Mouse (Mus musculus) bone marrow macrophage, adult 2 months (primary cell): ENCODE measurements around the gene Mertk. TPM values are rescaled to one million over a fixed set of nuclear protein-coding genes. Genes with fewer than 3 reads are reported as not detected.

ENCODE experiments used
- H3K27ac ChIP-seq: 2 replicates; pipeline ENCODE4 v1.5.1; 2012; ENCODE audit warnings: low read depth, low read length; ENCODE audit not compliant: insufficient read depth
- H3K4me1 ChIP-seq: 2 replicates; pipeline ENCODE4 v1.6.1; 2012; ENCODE audit warnings: low read length; ENCODE audit not compliant: control insufficient read depth, insufficient read depth
- H3K4me3 ChIP-seq: 2 replicates; pipeline ENCODE4 v1.5.1; 2012; ENCODE audit warnings: mild to moderate bottlenecking, low read length, moderate library complexity; ENCODE audit not compliant: insufficient read depth
- CTCF ChIP-seq: IDR thresholded peaks from 2 replicates; pipeline ENCODE4 v1.5.1; 2012; ENCODE audit warnings: low read depth, mild to moderate bottlenecking, low read length, moderate library complexity
- POLR2A ChIP-seq: IDR thresholded peaks from 2 replicates; pipeline ENCODE4 v1.6.1; 2012; ENCODE audit warnings: mild to moderate bottlenecking, low read depth, low read length, borderline replicate concordance
- polyA plus RNA-seq: library from polyadenylated mRNA; stranded (reverse); fragments of >200 nt; gene quantifications from 2 replicates; pipeline ENCODE4 v1.2.4, GENCODE M21; 2012; ENCODE audit not compliant: missing spikeins, insufficient read depth, insufficient read length

The Mertk gene
- polyA plus RNA-seq, 1 experiment = 52.5 TPM

DNA sequence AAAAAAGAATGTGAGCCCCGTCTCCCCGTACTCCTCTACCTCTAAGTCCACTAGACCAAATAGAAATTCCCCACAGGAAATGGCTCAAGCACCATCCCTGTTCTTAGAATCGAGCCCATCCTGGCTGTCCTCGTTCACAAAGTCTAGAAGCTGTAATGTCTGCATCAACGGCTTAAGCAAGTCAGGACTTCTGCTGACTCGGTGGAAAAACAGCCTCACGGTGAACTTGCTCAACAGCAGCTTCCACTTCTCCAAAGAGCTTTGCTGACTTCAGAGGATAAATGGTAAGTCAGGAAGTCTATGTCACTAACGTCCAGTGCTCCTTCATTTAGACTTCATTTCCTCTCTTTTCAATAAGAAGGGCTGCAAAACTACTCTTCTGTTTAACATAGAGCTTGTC lies 107.8 kb downstream of the Mertk start:
- TF ChIP-seq POLR2A (no peak), CTCF (no peak)
- Histone ChIP-seq H3K4me3 (no peak overlapping the region), H3K4me1 (peaks cover 37% of the 10 kb centered on the region), H3K27ac (peak overlapping the region; percentile 100)

DNA sequence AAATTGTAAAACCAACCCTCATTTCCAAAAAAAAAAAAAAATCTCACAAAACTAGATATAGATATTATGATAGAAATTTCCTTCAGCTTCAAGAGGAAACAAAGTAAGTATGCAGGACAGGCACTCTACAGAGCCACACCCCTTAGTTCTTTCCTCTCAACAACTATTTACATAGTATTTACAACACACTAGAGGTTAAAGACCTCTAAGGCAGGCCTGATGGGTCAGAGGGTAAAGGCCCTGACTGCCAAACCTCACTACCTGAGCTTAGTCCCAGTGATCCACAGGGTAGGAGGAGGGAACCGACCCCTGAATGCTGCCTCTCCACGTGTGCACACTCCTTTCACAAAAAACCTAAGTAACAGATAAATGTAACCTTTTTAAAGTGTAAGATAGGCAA lies 114.0 kb downstream of the Mertk start:
- Histone ChIP-seq H3K4me1 (peaks cover 10% of the 10 kb centered on the region), H3K27ac (no peak overlapping the region), H3K4me3 (no peak overlapping the region)
- no peak for TF ChIP-seq POLR2A
- no peak for TF ChIP-seq CTCF

DNA sequence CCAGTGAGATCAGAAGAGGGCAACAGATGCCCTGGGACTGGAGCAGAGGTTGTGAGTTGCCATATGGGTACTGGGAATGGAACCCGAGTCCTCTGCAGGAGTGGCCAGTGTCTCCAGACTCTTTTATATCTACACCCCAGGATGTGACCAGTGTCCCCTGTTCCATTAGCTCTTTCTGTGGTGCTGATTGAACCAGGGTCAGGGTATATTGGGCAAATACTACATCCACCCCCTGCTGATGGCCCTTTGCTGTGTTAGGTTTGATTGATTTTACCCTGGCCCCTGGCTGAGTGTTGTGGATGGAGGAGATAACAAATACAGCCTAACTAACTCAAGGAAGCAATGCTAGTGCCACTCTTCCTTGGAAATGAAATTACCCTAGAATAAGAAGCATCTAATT lies 117.6 kb downstream of the Mertk start:
- TF ChIP-seq CTCF (no peak), POLR2A (no peak)
- H3K27ac ChIP-seq = no peak overlapping the region
- peaks cover 11% of the 10 kb centered on the region for H3K4me1 ChIP-seq
- no peak overlapping the region for H3K4me3 ChIP-seq

DNA sequence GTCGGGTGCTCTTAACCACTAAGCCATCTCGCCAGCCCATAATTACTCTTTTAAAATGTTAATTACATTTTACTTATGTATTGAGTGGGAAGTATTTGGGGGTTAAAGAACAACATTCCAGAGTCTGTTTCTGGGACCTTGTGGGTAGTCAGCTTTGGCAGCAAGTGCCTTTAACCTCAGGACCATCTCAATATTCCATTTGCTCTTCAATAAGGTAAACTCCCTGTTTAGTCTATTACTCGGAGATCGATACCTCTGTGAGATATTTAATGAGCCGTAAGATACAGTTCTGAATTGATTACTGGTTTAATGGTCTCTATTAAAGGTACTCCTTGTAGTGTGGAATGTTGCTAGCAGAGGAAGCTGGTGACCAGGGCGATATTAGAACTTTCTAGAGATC lies 118.2 kb downstream of the Mertk start:
- Histone ChIP-seq H3K4me3 (no peak overlapping the region), H3K4me1 (peaks cover 17% of the 10 kb centered on the region), H3K27ac (peak overlapping the region; percentile 45; the same call in 1 of the 2 replicates)
- no peak for TF ChIP-seq CTCF

DNA sequence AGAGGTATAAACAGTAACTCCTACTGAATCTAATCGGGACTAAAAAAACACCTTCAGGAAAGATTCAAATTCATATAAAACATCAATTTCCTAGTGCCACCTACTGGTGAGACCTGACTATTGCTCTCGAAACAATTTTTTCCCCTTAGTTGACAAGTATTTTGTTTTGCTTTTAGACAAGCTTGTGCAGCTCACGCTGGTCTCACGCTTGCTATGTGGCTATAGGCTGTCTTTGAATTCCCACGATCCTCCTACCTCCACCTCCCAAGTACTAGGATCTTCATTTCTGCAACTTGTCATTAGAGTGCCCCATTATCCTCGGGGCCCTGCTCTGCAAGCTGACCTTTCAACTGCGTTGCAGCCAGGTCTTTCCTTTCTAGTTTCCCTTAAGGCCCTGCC lies 118.6 kb downstream of the Mertk start:
- no peak for TF ChIP-seq CTCF
- TF ChIP-seq POLR2A = 0 out of 2 replicates have a peak, but pooled peaks have one; percentile 52
- Histone ChIP-seq H3K4me1 (peaks cover 19% of the 10 kb centered on the region), H3K4me3 (peak overlapping the region; percentile 69), H3K27ac (peak overlapping the region; percentile 97)

DNA sequence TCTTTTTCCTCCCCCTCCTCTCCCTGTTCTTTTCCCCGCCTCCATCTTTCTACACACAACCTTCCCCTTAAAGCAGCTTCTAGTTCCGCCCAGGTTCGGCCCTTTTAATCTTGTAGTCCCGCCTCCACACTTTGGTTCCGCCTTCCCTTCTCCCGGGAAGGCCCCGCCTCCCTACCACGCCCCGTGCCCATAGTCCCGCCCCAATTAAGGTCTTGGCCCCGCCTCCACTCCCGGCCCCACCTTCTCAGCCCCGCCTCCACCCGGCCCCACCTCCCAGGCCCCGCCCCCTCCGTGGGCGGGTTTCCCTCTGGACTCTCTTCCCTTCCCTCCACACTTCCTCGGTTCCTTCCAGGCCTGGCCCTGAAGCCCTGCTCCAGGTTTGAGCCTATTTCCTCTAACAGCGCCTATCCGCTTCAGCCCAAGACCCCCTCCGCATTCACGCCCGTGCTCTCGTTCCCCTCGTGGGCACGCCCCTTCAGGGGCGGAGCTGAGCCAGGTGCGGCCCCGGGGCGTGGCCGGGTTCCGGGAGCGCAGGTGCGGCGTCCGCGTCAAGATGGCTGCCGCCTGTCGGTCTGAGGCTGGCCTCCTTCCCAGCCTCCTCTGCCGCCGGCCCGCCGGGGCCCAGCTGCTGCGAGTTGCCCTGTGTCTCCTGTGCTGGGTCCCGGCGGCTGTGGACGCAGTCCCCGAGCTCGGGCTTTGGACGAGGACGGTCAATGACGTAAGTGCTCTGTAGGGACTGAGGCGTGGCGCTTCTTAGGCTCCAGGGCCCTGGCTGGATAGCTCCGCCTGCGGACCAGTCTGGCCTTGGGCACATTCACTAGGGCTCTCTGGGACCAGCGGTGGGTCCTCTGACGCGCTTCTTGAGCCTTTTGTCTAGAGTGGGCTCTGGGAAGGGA lies 119.3 kb downstream of the Mertk start, which contains the start of gene Tmem87b:
Gene Tmem87b (plus strand): TSS at position 333 of the 896 bp plus-strand sequence.
- H3K27ac ChIP-seq = peak within 1 kb of the TSS; percentile 98
- H3K4me1 ChIP-seq = peaks cover 17% of the 10 kb centered on the region
- TF ChIP-seq CTCF (no peak), POLR2A (no peak; the same call in 1 of the 2 replicates)
- H3K4me3 ChIP-seq = peak within 1 kb of the TSS; percentile 91

DNA sequence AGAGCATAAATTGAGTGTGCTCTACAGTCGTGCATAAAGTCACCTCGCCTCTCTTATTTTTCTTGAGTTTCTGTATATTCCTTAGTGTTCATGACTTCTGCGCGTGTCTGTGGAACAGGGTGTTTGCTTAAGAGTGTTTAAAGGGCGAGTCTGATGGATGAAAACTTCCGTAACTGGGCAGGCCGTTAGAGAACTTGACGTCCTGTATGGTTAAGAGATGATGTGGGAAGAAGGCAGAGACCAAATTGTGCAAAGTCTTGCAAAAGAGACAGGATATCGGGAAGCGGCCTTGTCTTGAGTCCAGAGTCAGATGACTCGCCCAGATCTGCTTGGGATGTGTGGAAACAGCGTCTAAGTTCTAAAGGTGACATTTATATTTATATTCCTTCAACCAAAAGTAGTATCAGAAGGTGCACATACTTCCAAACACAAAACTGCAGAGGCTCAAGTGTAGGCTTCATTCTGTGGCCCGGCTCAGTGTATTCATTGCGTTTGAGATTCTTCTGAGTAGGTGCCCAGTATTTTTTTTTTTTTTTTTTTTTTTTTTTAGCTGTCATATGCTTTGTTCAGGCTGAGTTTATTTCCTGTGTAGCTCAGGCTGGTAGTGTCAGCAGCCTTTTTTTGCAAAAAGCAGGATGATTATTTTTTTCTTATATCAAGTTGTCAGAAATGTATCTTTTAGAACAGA lies 120.3 kb downstream of the Mertk start:
- peak overlapping the region; percentile 98 for H3K27ac ChIP-seq
- H3K4me1 ChIP-seq = peaks cover 17% of the 10 kb centered on the region
- peak overlapping the region; percentile 91 for H3K4me3 ChIP-seq
- TF ChIP-seq CTCF (no peak), POLR2A (no peak)

DNA sequence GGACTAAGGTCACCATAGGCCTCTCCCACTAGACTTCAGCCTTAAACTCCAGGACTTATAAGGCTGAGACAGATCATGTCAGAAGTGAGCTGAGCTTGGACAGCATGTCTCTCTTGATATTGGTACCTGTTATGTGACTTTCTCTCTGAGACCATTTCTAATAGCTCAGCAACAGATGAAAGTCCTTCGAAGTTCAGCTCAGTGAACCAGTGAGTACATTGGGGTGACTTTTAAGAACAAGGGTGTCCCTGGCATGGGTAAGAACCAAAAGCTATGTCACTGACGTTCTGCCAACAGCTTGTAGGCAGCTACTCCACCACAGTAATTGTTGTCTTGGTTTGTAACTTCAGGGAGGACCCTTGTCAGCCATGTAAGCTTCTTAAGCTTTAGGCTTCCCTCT lies 121.9 kb downstream of the Mertk start:
- TF ChIP-seq CTCF = no peak
- Histone ChIP-seq H3K27ac (peak overlapping the region; percentile 73), H3K4me3 (peak overlapping the region; percentile 36; the same call in 1 of the 2 replicates), H3K4me1 (peaks cover 17% of the 10 kb centered on the region)

DNA sequence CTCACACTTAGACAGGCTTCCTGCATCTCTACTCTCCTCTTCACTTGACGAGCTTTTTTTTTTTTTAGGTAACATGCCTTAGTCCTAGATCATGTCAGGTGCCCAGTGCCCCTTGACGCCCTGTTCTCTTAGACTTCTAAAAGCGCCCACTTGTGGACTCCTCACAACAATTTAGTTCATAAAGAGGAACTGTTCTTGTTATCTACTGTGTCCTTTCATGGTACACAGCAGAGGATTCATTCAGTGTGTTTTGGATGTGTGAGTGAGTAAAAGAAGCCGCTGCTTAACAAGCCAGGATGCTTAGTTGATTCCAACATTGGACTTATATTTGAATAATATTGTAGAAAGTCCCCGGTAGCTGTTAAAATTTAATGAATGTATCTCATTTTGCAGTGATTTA lies 125.1 kb downstream of the Mertk start:
- TF ChIP-seq CTCF = no peak
- TF ChIP-seq POLR2A = no peak
- Histone ChIP-seq H3K4me1 (peaks cover 21% of the 10 kb centered on the region), H3K4me3 (no peak overlapping the region), H3K27ac (no peak overlapping the region)

DNA sequence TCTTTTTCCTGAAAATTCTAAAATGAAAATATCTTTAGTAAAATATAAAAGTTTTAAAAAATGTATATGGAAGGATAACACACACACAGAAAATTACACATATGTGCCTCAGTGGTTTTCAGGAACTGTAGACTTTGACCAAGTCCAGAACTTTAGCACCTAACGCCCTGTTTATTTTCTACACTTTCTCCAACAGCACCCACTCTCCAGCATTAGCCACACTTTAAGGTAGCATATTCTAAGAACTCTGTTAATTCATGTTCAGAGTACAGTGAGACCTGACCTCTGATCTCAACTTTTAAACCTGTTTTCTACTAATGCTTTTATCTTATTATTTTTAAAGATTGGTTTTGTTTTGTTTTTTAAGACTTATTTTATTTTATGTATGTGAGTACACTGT lies 129.0 kb downstream of the Mertk start:
- Histone ChIP-seq H3K27ac (no peak overlapping the region), H3K4me3 (no peak overlapping the region), H3K4me1 (peaks cover 15% of the 10 kb centered on the region)
- no peak for TF ChIP-seq POLR2A
- TF ChIP-seq CTCF = no peak
